Mouse (Mus musculus): ENCODE measurements at regions not wholly inside any gene's neighbourhood (a gene's known extent, or its start where the extent isn't known, plus 50 kb on each side); places are given as distances from the start of the nearest gene placed in this dataset.

GRCm38 (mm10) chr5:101082611-101083010 lies 237.1 kb downstream of the Gpat3 start:
- WGBS: 83% methylated on average over 20 of the region's 20 CpGs
- no peak for DNase-seq (ENCODE audit: low spot score)
- no peak for ATAC-seq (ENCODE audit: low FRiP score, low read depth)
- Histone ChIP-seq H3K4me2 (replicated peaks; ENCODE audit: low read depth, low read length, severe bottlenecking) (no peak overlapping the region), H3K27ac (replicated peaks; ENCODE audit: low read depth, low read length) (no peak overlapping the region), H3K9ac (ENCODE audit: low read depth, low read length, severe bottlenecking) (no peak overlapping the region), H3K27me3 (ENCODE audit: control insufficient read depth, insufficient read depth, low read length) (no peaks in the 10 kb centered on the region), H3K4me1 (ENCODE audit: control insufficient read depth, insufficient read depth, low read length) (no peaks in the 10 kb centered on the region), H3K4me3 (replicated peaks; ENCODE audit: low read length) (no peak overlapping the region), H3K9me3 (ENCODE audit: control insufficient read depth, low read length) (no peaks in the 10 kb centered on the region), H3K36me3 (ENCODE audit: control insufficient read depth, insufficient read depth, low read length) (no peaks in the 10 kb centered on the region)
- no peak for TF ChIP-seq POLR2A (IDR thresholded peaks at IDR 0.05; ENCODE audit: borderline replicate concordance, extremely low read depth, insufficient read depth, insufficient read length)

DNA sequence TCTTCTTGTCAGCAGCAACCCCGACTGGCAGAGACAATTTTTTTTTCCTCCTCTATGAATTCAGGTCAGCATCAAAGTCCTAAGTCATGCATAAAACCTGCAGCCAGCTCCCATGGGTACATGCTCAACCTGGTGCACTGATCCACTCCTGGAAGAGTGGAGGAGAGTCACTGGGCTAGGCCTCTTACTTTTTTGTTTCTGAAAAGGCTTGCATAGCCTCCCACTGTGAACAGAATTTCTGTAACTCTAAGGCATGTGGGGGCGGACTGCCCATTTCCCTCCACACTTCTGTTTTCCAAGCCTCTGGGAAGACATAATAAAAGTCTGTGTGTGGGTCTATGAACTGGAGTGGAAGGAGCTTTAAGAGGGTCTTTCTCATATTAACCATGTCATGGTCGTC lies 218.8 kb downstream of the Gpat3 start:
- no peak overlapping the region for H3K27ac ChIP-seq (replicated peaks; ENCODE audit: low read depth, low read length)
- 74% methylated on average over 3 of the region's 3 CpGs for WGBS
- no peak overlapping the region for H3K9ac ChIP-seq (ENCODE audit: low read depth, low read length, severe bottlenecking)
- ATAC-seq (ENCODE audit: low FRiP score, low read depth): no peak
- H3K4me1 ChIP-seq (ENCODE audit: control insufficient read depth, insufficient read depth, low read length): no peaks in the 10 kb centered on the region
- no peak for TF ChIP-seq POLR2A (IDR thresholded peaks at IDR 0.05; ENCODE audit: borderline replicate concordance, extremely low read depth, insufficient read depth, insufficient read length)
- no peaks in the 10 kb centered on the region for H3K36me3 ChIP-seq (ENCODE audit: control insufficient read depth, insufficient read depth, low read length)
- H3K4me2 ChIP-seq (replicated peaks; ENCODE audit: low read depth, low read length, severe bottlenecking): no peak overlapping the region
- no peaks in the 10 kb centered on the region for H3K27me3 ChIP-seq (ENCODE audit: control insufficient read depth, insufficient read depth, low read length)
- no peak for DNase-seq (ENCODE audit: low spot score)
- no peak overlapping the region for H3K4me3 ChIP-seq (replicated peaks; ENCODE audit: low read length)
- no peaks in the 10 kb centered on the region for H3K9me3 ChIP-seq (ENCODE audit: control insufficient read depth, low read length)

DNA sequence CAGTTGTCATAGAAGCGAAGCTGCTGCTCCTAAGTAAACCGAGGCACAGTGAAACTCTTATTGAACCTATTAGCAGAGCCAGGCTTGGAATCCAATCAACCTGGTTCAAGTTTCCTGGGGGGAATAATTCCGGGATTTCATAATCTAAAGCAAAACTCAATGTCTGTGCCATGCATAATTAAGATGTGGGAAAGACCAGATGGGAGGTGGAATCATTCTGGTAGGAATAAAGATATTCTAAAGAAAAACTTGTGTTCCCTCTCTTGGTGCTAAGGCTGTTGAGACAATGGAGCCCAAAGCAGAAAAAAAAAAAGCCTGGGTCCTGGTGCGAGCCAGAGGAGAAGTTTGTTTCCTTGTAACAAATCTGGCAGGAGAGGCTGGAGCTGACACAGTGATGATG lies 217.7 kb downstream of the Gpat3 start:
- Histone ChIP-seq H3K9me3 (ENCODE audit: control insufficient read depth, low read length) (no peaks in the 10 kb centered on the region), H3K27ac (replicated peaks; ENCODE audit: low read depth, low read length) (no peak overlapping the region), H3K4me1 (ENCODE audit: control insufficient read depth, insufficient read depth, low read length) (no peaks in the 10 kb centered on the region), H3K36me3 (ENCODE audit: control insufficient read depth, insufficient read depth, low read length) (no peaks in the 10 kb centered on the region), H3K9ac (ENCODE audit: low read depth, low read length, severe bottlenecking) (no peak overlapping the region), H3K4me3 (replicated peaks; ENCODE audit: low read length) (no peak overlapping the region), H3K27me3 (ENCODE audit: control insufficient read depth, insufficient read depth, low read length) (no peaks in the 10 kb centered on the region), H3K4me2 (replicated peaks; ENCODE audit: low read depth, low read length, severe bottlenecking) (no peak overlapping the region)
- no peak for ATAC-seq (ENCODE audit: low FRiP score, low read depth)
- TF ChIP-seq POLR2A (IDR thresholded peaks at IDR 0.05; ENCODE audit: borderline replicate concordance, extremely low read depth, insufficient read depth, insufficient read length): no peak
- 93% methylated on average over 4 of the region's 4 CpGs for WGBS
- no peak for DNase-seq (ENCODE audit: low spot score)

DNA sequence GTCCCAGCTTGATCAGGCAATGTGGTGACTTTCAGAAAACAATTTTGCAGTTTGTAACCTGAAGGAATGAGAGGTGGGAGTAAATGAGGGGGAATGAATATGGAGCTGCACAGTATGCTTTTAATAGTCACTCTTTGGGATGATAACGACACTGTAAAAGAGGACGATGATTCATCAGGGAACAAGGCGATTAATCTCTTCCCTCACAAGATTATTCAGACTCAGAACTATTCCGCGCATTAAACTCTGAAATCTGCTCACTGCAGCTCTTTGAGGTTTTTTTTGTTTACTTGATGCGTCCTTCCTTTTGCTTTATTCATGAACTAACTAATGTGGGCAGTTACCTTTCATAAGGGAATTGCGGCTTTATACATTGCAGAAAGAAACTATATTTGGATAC lies 206.1 kb downstream of the Gpat3 start:
- ATAC-seq (ENCODE audit: low FRiP score, low read depth): no peak

GRCm38 (mm10) chr5:101040488-101040887 lies 195.0 kb downstream of the Gpat3 start:
- no peak overlapping the region for H3K4me2 ChIP-seq (replicated peaks; ENCODE audit: low read depth, low read length, severe bottlenecking)
- no peak overlapping the region for H3K9ac ChIP-seq (ENCODE audit: low read depth, low read length, severe bottlenecking)
- H3K36me3 ChIP-seq (ENCODE audit: control insufficient read depth, insufficient read depth, low read length): no peaks in the 10 kb centered on the region
- no peaks in the 10 kb centered on the region for H3K27me3 ChIP-seq (ENCODE audit: control insufficient read depth, insufficient read depth, low read length)
- ATAC-seq (ENCODE audit: low FRiP score, low read depth) (no peak), DNase-seq (ENCODE audit: low spot score) (no peak)
- no peaks in the 10 kb centered on the region for H3K9me3 ChIP-seq (ENCODE audit: control insufficient read depth, low read length)
- TF ChIP-seq POLR2A (IDR thresholded peaks at IDR 0.05; ENCODE audit: borderline replicate concordance, extremely low read depth, insufficient read depth, insufficient read length): no peak
- WGBS: 81% methylated on average over 9 of the region's 9 CpGs
- H3K4me3 ChIP-seq (replicated peaks; ENCODE audit: low read length): no peak overlapping the region
- H3K27ac ChIP-seq (replicated peaks; ENCODE audit: low read depth, low read length): no peak overlapping the region
- no peaks in the 10 kb centered on the region for H3K4me1 ChIP-seq (ENCODE audit: control insufficient read depth, insufficient read depth, low read length)

More for the DNA sequence above, 206.1 kb downstream of the Gpat3 start:
- Histone ChIP-seq H3K4me3 (replicated peaks; ENCODE audit: low read length) (no peak overlapping the region), H3K4me1 (ENCODE audit: control insufficient read depth, insufficient read depth, low read length) (no peaks in the 10 kb centered on the region), H3K4me2 (replicated peaks; ENCODE audit: low read depth, low read length, severe bottlenecking) (no peak overlapping the region), H3K27me3 (ENCODE audit: control insufficient read depth, insufficient read depth, low read length) (no peaks in the 10 kb centered on the region), H3K27ac (replicated peaks; ENCODE audit: low read depth, low read length) (no peak overlapping the region), H3K9ac (ENCODE audit: low read depth, low read length, severe bottlenecking) (no peak overlapping the region), H3K9me3 (ENCODE audit: control insufficient read depth, low read length) (no peaks in the 10 kb centered on the region), H3K36me3 (ENCODE audit: control insufficient read depth, insufficient read depth, low read length) (no peaks in the 10 kb centered on the region)
- TF ChIP-seq POLR2A (IDR thresholded peaks at IDR 0.05; ENCODE audit: borderline replicate concordance, extremely low read depth, insufficient read depth, insufficient read length): no peak
- no peak for DNase-seq (ENCODE audit: low spot score)
- WGBS: 84% methylated on average over 7 of the region's 7 CpGs

- DNase-seq (ENCODE audit: low spot score): no peak
- ATAC-seq (ENCODE audit: low FRiP score, low read depth): no peak
- Histone ChIP-seq H3K9me3 (ENCODE audit: control insufficient read depth, low read length) (no peaks in the 10 kb centered on the region), H3K36me3 (ENCODE audit: control insufficient read depth, insufficient read depth, low read length) (no peaks in the 10 kb centered on the region), H3K4me3 (replicated peaks; ENCODE audit: low read length) (no peak overlapping the region), H3K27ac (replicated peaks; ENCODE audit: low read depth, low read length) (no peak overlapping the region), H3K9ac (ENCODE audit: low read depth, low read length, severe bottlenecking) (no peak overlapping the region), H3K4me2 (replicated peaks; ENCODE audit: low read depth, low read length, severe bottlenecking) (no peak overlapping the region), H3K4me1 (ENCODE audit: control insufficient read depth, insufficient read depth, low read length) (no peaks in the 10 kb centered on the region), H3K27me3 (ENCODE audit: control insufficient read depth, insufficient read depth, low read length) (no peaks in the 10 kb centered on the region)
- TF ChIP-seq POLR2A (IDR thresholded peaks at IDR 0.05; ENCODE audit: borderline replicate concordance, extremely low read depth, insufficient read depth, insufficient read length): no peak
- WGBS: 64% methylated on average over 16 of the region's 16 CpGs
Measured at GRCm38 (mm10) chr5:101032968-101033367, 187.5 kb downstream of the Gpat3 start.

All from limb, embryonic 14.5 days (tissue).